Mouse (Mus musculus): ENCODE results near the gene Gm10762.

GRCm38 (mm10) chr2:128984746-128985145, 17.2 kb upstream of the Gm10762 start:
- TF ChIP-seq CTCF (IDR thresholded peaks at IDR 0.05; ENCODE audit: low read depth, low read length) = no peak
- no peak for TF ChIP-seq POLR2A (IDR thresholded peaks at IDR 0.05; ENCODE audit: insufficient read depth, low read length)

Data from ES-Bruce4 (cell line).